Mouse (Mus musculus): ENCODE data around the gene Cmtr1. TPM values are rescaled to one million over a fixed set of nuclear protein-coding genes. Genes with fewer than 3 reads are reported as not detected.
A peak's percentile ranks its signal among the peaks of the same experiment; 100 is the strongest.

Cmtr1 gene
- polyA plus RNA-seq, 1 experiment from 2014 or later: 110 TPM

GRCm38 (mm10) chr17:29635492-29635891, 24.9 kb upstream of the Cmtr1 start:
- no peak overlapping the region for H3K9ac ChIP-seq
- no peak overlapping the region for H3K4me3 ChIP-seq (replicated peaks)
- H3K4me1 ChIP-seq: 0 out of 2 replicates have a peak, but pooled peaks cover 3% of the 10 kb centered on the region
- no peaks in the 10 kb centered on the region for H3K27me3 ChIP-seq
- no peak overlapping the region for H3K27ac ChIP-seq (replicated peaks)
- peaks cover 91% of the 10 kb centered on the region for H3K36me3 ChIP-seq
- H3K9me3 ChIP-seq (replicated peaks): no peaks in the 10 kb centered on the region
- H3K4me2 ChIP-seq (replicated peaks): no peak overlapping the region
- no peak for ATAC-seq (ENCODE audit: insufficient number of reproducible peaks, low FRiP score, low TSS enrichment, low read depth)
- WGBS: 83% methylated on average over 8 of the region's 8 CpGs

GRCm38 (mm10) chr17:29636118-29636517, 24.3 kb upstream of the Cmtr1 start:
- Histone ChIP-seq H3K9ac (no peak overlapping the region), H3K4me1 (0 out of 2 replicates have a peak, but pooled peaks cover 3% of the 10 kb centered on the region), H3K27me3 (no peaks in the 10 kb centered on the region), H3K9me3 (replicated peaks) (no peaks in the 10 kb centered on the region), H3K27ac (replicated peaks) (no peak overlapping the region), H3K4me2 (replicated peaks) (no peak overlapping the region), H3K4me3 (replicated peaks) (no peak overlapping the region), H3K36me3 (peaks cover 91% of the 10 kb centered on the region)
- WGBS: 69% methylated on average over 5 of the region's 5 CpGs
- no peak for ATAC-seq (ENCODE audit: insufficient number of reproducible peaks, low FRiP score, low TSS enrichment, low read depth)

- no peak overlapping the region for H3K4me3 ChIP-seq (replicated peaks)
- H3K9ac ChIP-seq: no peak overlapping the region
- H3K9me3 ChIP-seq (replicated peaks): no peaks in the 10 kb centered on the region
- H3K4me1 ChIP-seq: 0 out of 2 replicates have a peak, but pooled peaks cover 3% of the 10 kb centered on the region
- no peaks in the 10 kb centered on the region for H3K27me3 ChIP-seq
- ATAC-seq (ENCODE audit: insufficient number of reproducible peaks, low FRiP score, low TSS enrichment, low read depth): no peak
- 91% methylated on average over 4 of the region's 4 CpGs for WGBS
- H3K36me3 ChIP-seq: peaks cover 91% of the 10 kb centered on the region
- no peak overlapping the region for H3K27ac ChIP-seq (replicated peaks)
- H3K4me2 ChIP-seq (replicated peaks): no peak overlapping the region
These were observed 23.0 kb upstream of the Cmtr1 start for GRCm38 (mm10) chr17:29637377-29637776.

GRCm38 (mm10) chr17:29637895-29638294, 22.5 kb upstream of the Cmtr1 start:
- H3K4me3 ChIP-seq (replicated peaks): no peak overlapping the region
- H3K36me3 ChIP-seq: peaks cover 91% of the 10 kb centered on the region
- H3K27me3 ChIP-seq: no peaks in the 10 kb centered on the region
- no peaks in the 10 kb centered on the region for H3K9me3 ChIP-seq (replicated peaks)
- H3K4me1 ChIP-seq: 0 out of 2 replicates have a peak, but pooled peaks cover 3% of the 10 kb centered on the region
- 68% methylated on average over 8 of the region's 8 CpGs for WGBS
- H3K4me2 ChIP-seq (replicated peaks): no peak overlapping the region
- no peak overlapping the region for H3K9ac ChIP-seq
- no peak for ATAC-seq (ENCODE audit: insufficient number of reproducible peaks, low FRiP score, low TSS enrichment, low read depth)
- no peak overlapping the region for H3K27ac ChIP-seq (replicated peaks)

- Histone ChIP-seq H3K27me3 (no peaks in the 10 kb centered on the region), H3K27ac (replicated peaks) (no peak overlapping the region), H3K9me3 (replicated peaks) (no peaks in the 10 kb centered on the region), H3K4me2 (replicated peaks) (no peak overlapping the region), H3K36me3 (peaks cover 64% of the 10 kb centered on the region), H3K9ac (no peak overlapping the region), H3K4me1 (peaks cover 8% of the 10 kb centered on the region; the same call in 1 of the 2 replicates), H3K4me3 (replicated peaks) (no peak overlapping the region)
- WGBS: 94% methylated on average over 11 of the region's 11 CpGs
- no peak for ATAC-seq (ENCODE audit: insufficient number of reproducible peaks, low FRiP score, low TSS enrichment, low read depth)
These were observed 19.4 kb upstream of the Cmtr1 start for GRCm38 (mm10) chr17:29640971-29641370.

- Histone ChIP-seq H3K36me3 (peaks cover 58% of the 10 kb centered on the region), H3K9ac (no peak overlapping the region), H3K27ac (replicated peaks) (no peak overlapping the region), H3K4me2 (replicated peaks) (no peak overlapping the region), H3K9me3 (replicated peaks) (no peaks in the 10 kb centered on the region), H3K27me3 (no peaks in the 10 kb centered on the region), H3K4me3 (replicated peaks) (no peak overlapping the region), H3K4me1 (peaks cover 8% of the 10 kb centered on the region; the same call in 1 of the 2 replicates)
- 73% methylated on average over 3 of the region's 3 CpGs for WGBS
- no peak for ATAC-seq (ENCODE audit: insufficient number of reproducible peaks, low FRiP score, low TSS enrichment, low read depth)
These were observed 18.2 kb upstream of the Cmtr1 start for GRCm38 (mm10) chr17:29642219-29642618.

- Histone ChIP-seq H3K4me1 (peaks cover 6% of the 10 kb centered on the region), H3K4me2 (replicated peaks) (no peak overlapping the region), H3K36me3 (peaks cover 3% of the 10 kb centered on the region; the same call in 1 of the 2 replicates), H3K27me3 (no peaks in the 10 kb centered on the region), H3K9me3 (replicated peaks) (no peaks in the 10 kb centered on the region), H3K9ac (no peak overlapping the region), H3K27ac (replicated peaks) (no peak overlapping the region), H3K4me3 (replicated peaks) (no peak overlapping the region)
- 73% methylated on average over 2 of the region's 2 CpGs for WGBS
- no peak for ATAC-seq (ENCODE audit: insufficient number of reproducible peaks, low FRiP score, low TSS enrichment, low read depth)
These were observed 2.1 kb upstream of the Cmtr1 start for GRCm38 (mm10) chr17:29658249-29658648.

- peak; percentile 74 for ATAC-seq (ENCODE audit: insufficient number of reproducible peaks, low FRiP score, low TSS enrichment, low read depth)
- under 1% methylated on average over 41 of the region's 41 CpGs for WGBS
These were observed 482 bp downstream of the Cmtr1 start for GRCm38 (mm10) chr17:29660762-29661391.

GRCm38 (mm10) chr17:29662145-29662544, 1.8 kb downstream of the Cmtr1 start:
- no peak for ATAC-seq (ENCODE audit: insufficient number of reproducible peaks, low FRiP score, low TSS enrichment, low read depth)
- H3K9me3 ChIP-seq (replicated peaks): no peaks in the 10 kb centered on the region
- no peak overlapping the region for H3K9ac ChIP-seq
- H3K36me3 ChIP-seq: peaks cover 31% of the 10 kb centered on the region
- peaks cover 6% of the 10 kb centered on the region for H3K4me1 ChIP-seq
- no peak overlapping the region for H3K4me2 ChIP-seq (replicated peaks)
- no peak overlapping the region for H3K27ac ChIP-seq (replicated peaks)
- whole genome bisulfite sequencing: 81% methylated on average over 6 of the region's 6 CpGs
- no peak overlapping the region for H3K4me3 ChIP-seq (replicated peaks)
- no peaks in the 10 kb centered on the region for H3K27me3 ChIP-seq

More at GRCm38 (mm10) chr17:29660762-29661391, 482 bp downstream of the Cmtr1 start:
- peak overlapping the region; percentile 90 for H3K27ac ChIP-seq (replicated peaks)
- H3K9ac ChIP-seq: peak overlapping the region; percentile 94
- H3K9me3 ChIP-seq (replicated peaks): no peaks in the 10 kb centered on the region
- peak overlapping the region; percentile 68 for H3K4me2 ChIP-seq (replicated peaks)
- H3K36me3 ChIP-seq: peaks cover 26% of the 10 kb centered on the region
- H3K27me3 ChIP-seq: no peaks in the 10 kb centered on the region
- H3K4me1 ChIP-seq: peaks cover 6% of the 10 kb centered on the region
- peak overlapping the region; percentile 98 for H3K4me3 ChIP-seq (replicated peaks)

- no peak overlapping the region for H3K4me3 ChIP-seq (replicated peaks)
- H3K4me1 ChIP-seq: 0 out of 2 replicates have a peak, but pooled peaks cover 4% of the 10 kb centered on the region
- ATAC-seq (ENCODE audit: insufficient number of reproducible peaks, low FRiP score, low TSS enrichment, low read depth): no peak
- H3K4me2 ChIP-seq (replicated peaks): no peak overlapping the region
- no peaks in the 10 kb centered on the region for H3K27me3 ChIP-seq
- H3K27ac ChIP-seq (replicated peaks): no peak overlapping the region
- peaks cover 57% of the 10 kb centered on the region for H3K36me3 ChIP-seq
- H3K9ac ChIP-seq: no peak overlapping the region
- H3K9me3 ChIP-seq (replicated peaks): no peaks in the 10 kb centered on the region
- WGBS: 78% methylated on average over 10 of the region's 10 CpGs
These were observed 7.9 kb downstream of the Cmtr1 start for GRCm38 (mm10) chr17:29668051-29668986.

- WGBS: 93% methylated on average over 4 of the region's 4 CpGs
These were observed 8.6 kb downstream of the Cmtr1 start for GRCm38 (mm10) chr17:29669030-29669429.

More at GRCm38 (mm10) chr17:29669030-29669429, 8.6 kb downstream of the Cmtr1 start:
- H3K36me3 ChIP-seq: peaks cover 58% of the 10 kb centered on the region
- no peaks in the 10 kb centered on the region for H3K9me3 ChIP-seq (replicated peaks)
- no peak overlapping the region for H3K4me2 ChIP-seq (replicated peaks)
- no peak for ATAC-seq (ENCODE audit: insufficient number of reproducible peaks, low FRiP score, low TSS enrichment, low read depth)
- no peak overlapping the region for H3K4me3 ChIP-seq (replicated peaks)
- H3K4me1 ChIP-seq: 0 out of 2 replicates have a peak, but pooled peaks cover 4% of the 10 kb centered on the region
- no peak overlapping the region for H3K27ac ChIP-seq (replicated peaks)
- H3K9ac ChIP-seq: no peak overlapping the region
- no peaks in the 10 kb centered on the region for H3K27me3 ChIP-seq

Data from embryonic facial prominence, embryonic 15.5 days (tissue).